Mouse (Mus musculus) stomach, postnatal 0 days (tissue): ENCODE results near the gene Mylk4. TPM values are rescaled to one million over a fixed set of nuclear protein-coding genes. Genes with fewer than 3 reads are reported as not detected.
A peak's percentile ranks its signal among the peaks of the same experiment; 100 is the strongest.

ENCODE experiments used
- ATAC-seq: fragments of 200-750 bp; cut with Nextera tagmentation; 2 replicates; pipeline ENCODE4 v1.8.0; 2017; ENCODE audit not compliant: low FRiP score, low TSS enrichment
- DNase-seq: peaks from one replicate; pipeline ENCODE4 v3.0.0-alpha.2; 2016; ENCODE audit warnings: low spot score
- H3K27ac ChIP-seq: fragments of 300-500 bp; sonication (generic); replicated peaks from 2 replicates; pipeline ENCODE4 v1.5.1; 2014; ENCODE audit warnings: mild to moderate bottlenecking, control low read depth
- H3K27me3 ChIP-seq: fragments of 300-500 bp; sonication (generic); 2 replicates; pipeline ENCODE4 v1.6.1; 2014; ENCODE audit warnings: low read length; ENCODE audit not compliant: control insufficient read depth, insufficient read depth
- H3K36me3 ChIP-seq: fragments of 300-500 bp; sonication (generic); 2 replicates; pipeline ENCODE4 v1.6.1; 2014; ENCODE audit warnings: low read length, mixed read lengths; ENCODE audit not compliant: control insufficient read depth, insufficient read depth
- H3K4me1 ChIP-seq: fragments of 300-500 bp; sonication (generic); replicated peaks from 2 replicates; pipeline ENCODE4 v1.6.1; 2014; ENCODE audit warnings: antibody characterized with exemption; ENCODE audit not compliant: control insufficient read depth, insufficient read depth
- H3K4me2 ChIP-seq: fragments of 300-500 bp; sonication (generic); replicated peaks from 2 replicates; pipeline ENCODE4 v1.6.1; 2014; ENCODE audit warnings: low read depth, mild to moderate bottlenecking, control low read depth, moderate library complexity
- H3K4me3 ChIP-seq: fragments of 300-500 bp; sonication (generic); 2 replicates; pipeline ENCODE4 v1.5.1; 2014; ENCODE audit warnings: low read depth, low read length, control low read depth
- H3K9ac ChIP-seq: fragments of 300-500 bp; sonication (generic); 2 replicates; pipeline ENCODE4 v1.6.1; 2014; ENCODE audit warnings: mild to moderate bottlenecking, low read length, control low read depth, mixed read lengths
- H3K9me3 ChIP-seq: fragments of 300-500 bp; sonication (generic); 2 replicates; pipeline ENCODE4 v1.6.1; 2016; ENCODE audit warnings: low read length; ENCODE audit not compliant: control insufficient read depth
- CTCF ChIP-seq: IDR thresholded peaks from 2 replicates; pipeline ENCODE4 v1.5.1; 2016; ENCODE audit warnings: antibody characterized with exemption, low read depth, mild to moderate bottlenecking, moderate library complexity
- EP300 ChIP-seq: optimal IDR thresholded peaks from 2 replicates; pipeline ENCODE3; 2016; ENCODE audit warnings: antibody characterized with exemption
- WGBS: fragments of 180-500 bp; shearing (Covaris S2); extraction: QIAGEN DNeasy Blood & Tissue Kit; methylation state at CpG from one replicate; pipeline ENCODE4 v1.1.7; 2014; 5-methylcytosine and 5-hydroxymethylcytosine counted together
- polyA plus RNA-seq: library from polyadenylated mRNA; unstranded; fragments of >200 nt; fragmentation: Nextera tagmentation; extraction: Ambion mirVana; gene quantifications from 2 replicates; pipeline ENCODE4 v1.2.1, GENCODE M21; 2015

Gene Mylk4
- polyA plus RNA-seq, 1 experiment from 2014 or later: 0.12 TPM

DNA sequence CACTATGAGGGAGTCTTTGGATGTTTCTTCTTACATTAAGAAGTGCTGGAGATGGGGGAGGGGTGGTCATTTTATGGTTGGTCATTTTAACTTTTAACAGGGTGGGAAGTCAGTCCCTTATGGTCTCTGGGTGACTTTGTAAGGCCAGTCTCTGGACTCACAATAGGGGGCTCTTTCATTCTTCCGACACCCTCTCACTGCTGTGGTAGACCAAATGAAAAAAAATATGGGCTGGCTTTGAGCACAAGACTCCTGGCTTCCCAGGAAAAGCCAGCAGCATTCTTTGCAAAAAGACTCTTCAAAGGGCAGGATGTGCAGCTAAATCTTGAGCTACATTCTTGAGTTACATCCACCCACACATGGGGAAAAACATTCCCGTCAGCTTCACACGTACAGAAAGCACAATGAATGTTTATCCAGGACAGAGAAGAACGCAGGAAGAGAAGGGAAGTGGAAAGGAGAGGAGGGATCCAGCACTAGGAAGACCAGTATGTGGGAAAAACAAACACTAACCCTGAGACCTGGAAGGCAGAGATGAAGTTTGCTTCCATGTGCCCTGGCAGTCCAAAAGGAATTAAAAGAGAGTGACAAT lies 31.6 kb downstream of the Mylk4 start:
- ATAC-seq (no peak), DNase-seq (no peak)
- H3K36me3 ChIP-seq: no peaks in the 10 kb centered on the region
- no peak overlapping the region for H3K27ac ChIP-seq
- 23% methylated on average over 4 of the region's 4 CpGs for WGBS
- H3K9ac ChIP-seq: no peak overlapping the region
- no peaks in the 10 kb centered on the region for H3K4me1 ChIP-seq
- no peak for TF ChIP-seq CTCF
- no peak for TF ChIP-seq EP300
- no peak overlapping the region for H3K4me2 ChIP-seq
- no peaks in the 10 kb centered on the region for H3K27me3 ChIP-seq
- H3K4me3 ChIP-seq: no peak overlapping the region
- no peaks in the 10 kb centered on the region for H3K9me3 ChIP-seq

- Histone ChIP-seq H3K4me1 (no peaks in the 10 kb centered on the region), H3K4me2 (no peak overlapping the region), H3K36me3 (no peaks in the 10 kb centered on the region), H3K4me3 (no peak overlapping the region), H3K9me3 (no peaks in the 10 kb centered on the region), H3K27ac (no peak overlapping the region), H3K9ac (no peak overlapping the region), H3K27me3 (no peaks in the 10 kb centered on the region)
- ATAC-seq (no peak), DNase-seq (no peak)
- TF ChIP-seq EP300: no peak
- TF ChIP-seq CTCF: no peak
- WGBS: 93% methylated on average over 1 of the region's 1 CpGs
Observed at GRCm38 (mm10) chr13:32750507-32750906, 33.2 kb downstream of the Mylk4 start.

- Histone ChIP-seq H3K36me3 (no peaks in the 10 kb centered on the region), H3K9ac (no peak overlapping the region), H3K4me1 (no peaks in the 10 kb centered on the region), H3K4me2 (no peak overlapping the region), H3K9me3 (no peaks in the 10 kb centered on the region), H3K27me3 (no peaks in the 10 kb centered on the region), H3K4me3 (no peak overlapping the region), H3K27ac (no peak overlapping the region)
- no peak for TF ChIP-seq CTCF
- TF ChIP-seq EP300: no peak
- DNase-seq (no peak), ATAC-seq (no peak)
- 44% methylated on average over 2 of the region's 2 CpGs for WGBS
Observed at GRCm38 (mm10) chr13:32748421-32748820, 35.3 kb downstream of the Mylk4 start.

DNA sequence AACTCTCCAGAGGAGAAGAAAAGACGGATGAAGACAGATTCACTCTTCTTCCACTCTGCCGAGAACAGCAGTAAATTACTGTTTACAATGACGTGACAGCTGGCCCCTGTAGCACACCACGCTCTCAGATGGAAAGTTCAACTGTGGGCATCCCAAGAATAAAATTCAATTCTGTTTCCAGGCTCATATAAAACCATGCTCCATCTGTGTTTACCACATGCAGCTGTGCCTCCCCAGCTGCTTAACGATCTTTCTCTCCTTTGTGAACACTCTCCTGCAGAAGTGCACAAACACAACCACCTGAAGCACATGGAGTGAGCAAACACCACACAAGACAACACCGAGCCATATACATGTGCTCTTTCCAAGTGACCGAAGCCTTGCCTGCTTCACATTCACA lies 42.6 kb downstream of the Mylk4 start:
- WGBS: 34% methylated on average over 7 of the region's 7 CpGs
- DNase-seq: no peak
- Histone ChIP-seq H3K9ac (no peak overlapping the region), H3K27me3 (no peaks in the 10 kb centered on the region), H3K4me1 (no peaks in the 10 kb centered on the region), H3K9me3 (no peaks in the 10 kb centered on the region), H3K4me3 (no peak overlapping the region), H3K27ac (no peak overlapping the region), H3K4me2 (no peak overlapping the region), H3K36me3 (no peaks in the 10 kb centered on the region)
- ATAC-seq: no peak
- no peak for TF ChIP-seq CTCF
- no peak for TF ChIP-seq EP300

DNA sequence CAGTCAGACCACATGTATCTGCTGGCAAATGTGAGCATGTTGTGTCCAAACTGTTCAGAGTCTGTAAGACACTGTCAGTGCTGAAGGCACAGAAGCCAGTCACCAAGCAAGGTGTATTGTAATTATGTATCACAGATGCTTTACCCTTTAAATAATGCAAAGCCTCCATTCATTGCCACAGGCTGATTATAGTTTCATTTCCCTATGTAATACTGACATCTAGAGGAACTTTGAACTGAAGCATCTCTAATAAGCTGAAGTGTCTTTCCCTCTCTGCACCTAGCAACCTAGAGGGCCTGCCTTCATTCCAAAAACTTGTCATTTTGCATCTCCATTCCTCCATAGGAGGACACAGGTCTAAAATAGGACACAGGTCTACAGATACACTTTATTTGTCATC lies 52.5 kb downstream of the Mylk4 start:
- DNase-seq (no peak), ATAC-seq (no peak)
- Histone ChIP-seq H3K27me3 (no peaks in the 10 kb centered on the region), H3K4me3 (no peak overlapping the region), H3K36me3 (no peaks in the 10 kb centered on the region), H3K27ac (no peak overlapping the region), H3K9ac (no peak overlapping the region), H3K4me1 (no peaks in the 10 kb centered on the region), H3K9me3 (no peaks in the 10 kb centered on the region), H3K4me2 (no peak overlapping the region)
- TF ChIP-seq CTCF (peak; percentile 58), EP300 (no peak)

DNA sequence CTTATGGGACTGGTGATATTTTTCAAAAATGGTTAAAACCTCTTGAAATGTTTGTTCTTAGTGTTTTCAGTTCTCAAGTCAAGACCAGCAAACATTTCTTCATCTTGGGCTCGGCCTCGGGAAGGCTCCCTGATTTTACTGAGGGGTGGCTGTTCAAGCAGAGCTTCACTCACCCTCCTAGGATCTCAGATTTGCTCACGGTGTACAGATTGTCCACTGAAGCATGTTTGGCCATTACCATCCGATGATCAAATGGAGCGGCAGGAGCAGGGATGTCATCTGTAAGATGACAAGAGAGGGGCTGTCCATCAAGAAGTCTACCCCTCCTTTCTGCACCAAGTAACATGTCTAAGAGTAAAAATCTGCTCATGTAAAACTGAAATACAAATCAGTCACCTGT lies 59.1 kb downstream of the Mylk4 start:
- H3K9ac ChIP-seq: no peak overlapping the region
- no peak for TF ChIP-seq CTCF
- TF ChIP-seq EP300: no peak
- DNase-seq (no peak), ATAC-seq (no peak)
- H3K27me3 ChIP-seq: no peaks in the 10 kb centered on the region
- no peaks in the 10 kb centered on the region for H3K4me1 ChIP-seq
- H3K27ac ChIP-seq: no peak overlapping the region
- no peaks in the 10 kb centered on the region for H3K9me3 ChIP-seq
- no peaks in the 10 kb centered on the region for H3K36me3 ChIP-seq
- H3K4me3 ChIP-seq: no peak overlapping the region
- 93% methylated on average over 5 of the region's 5 CpGs for WGBS
- no peak overlapping the region for H3K4me2 ChIP-seq
